Mouse (Mus musculus): Measurements from ENCODE around the gene Ostn. TPM values are rescaled to one million over a fixed set of nuclear protein-coding genes. Genes with fewer than 3 reads are reported as not detected.
"Not testable (repeated sequence)": the region's sequence is repeated elsewhere in the genome, so short reads cannot be mapped to it uniquely, and the experiment has no call there.

The Ostn gene
- not detected in 2 replicates for polyA plus RNA-seq (2016; fragmentation: Nextera tagmentation; extraction: Ambion mirVana)

GRCm38 (mm10) chr16:27307189-27307588 is at the start of gene Ostn:
Ostn (plus strand) TSS chr16:27307489.
- H3K4me3 ChIP-seq; DNase-seq (ENCODE audit: low spot score); H3K9me3 ChIP-seq; H3K4me1 ChIP-seq; H3K36me3 ChIP-seq (replicated peaks); H3K27ac ChIP-seq (replicated peaks); H3K27me3 ChIP-seq (replicated peaks; ENCODE audit: low read depth, poor library complexity, severe bottlenecking): not testable (repeated sequence)
- 69% methylated on average over 4 of the region's 4 CpGs for WGBS

GRCm38 (mm10) chr16:27268748-27269147 is 38.5 kb upstream of the Ostn start:
- Histone ChIP-seq H3K27ac (replicated peaks) (no peak overlapping the region), H3K36me3 (replicated peaks) (no peaks in the 10 kb centered on the region), H3K27me3 (replicated peaks; ENCODE audit: low read depth, poor library complexity, severe bottlenecking) (no peaks in the 10 kb centered on the region), H3K4me3 (no peak overlapping the region), H3K9me3 (no peaks in the 10 kb centered on the region), H3K4me1 (no peaks in the 10 kb centered on the region)
- 77% methylated on average over 4 of the region's 4 CpGs for WGBS
- no peak for DNase-seq (ENCODE audit: low spot score)

GRCm38 (mm10) chr16:27287410-27287809 is 19.9 kb upstream of the Ostn start:
- no peak for DNase-seq (ENCODE audit: low spot score)
- H3K4me1 ChIP-seq: no peaks in the 10 kb centered on the region
- H3K27ac ChIP-seq (replicated peaks): no peak overlapping the region
- 80% methylated on average over 3 of the region's 3 CpGs for WGBS
- H3K36me3 ChIP-seq (replicated peaks): no peaks in the 10 kb centered on the region
- H3K4me3 ChIP-seq: no peak overlapping the region
- H3K9me3 ChIP-seq: no peaks in the 10 kb centered on the region
- no peaks in the 10 kb centered on the region for H3K27me3 ChIP-seq (replicated peaks; ENCODE audit: low read depth, poor library complexity, severe bottlenecking)

- no peak overlapping the region for H3K27ac ChIP-seq (replicated peaks)
- H3K36me3 ChIP-seq (replicated peaks): no peaks in the 10 kb centered on the region
- no peaks in the 10 kb centered on the region for H3K4me1 ChIP-seq
- H3K27me3 ChIP-seq (replicated peaks; ENCODE audit: low read depth, poor library complexity, severe bottlenecking): no peaks in the 10 kb centered on the region
- DNase-seq (ENCODE audit: low spot score): no peak
- H3K9me3 ChIP-seq: no peaks in the 10 kb centered on the region
- H3K4me3 ChIP-seq: no peak overlapping the region
- WGBS: 89% methylated on average over 3 of the region's 3 CpGs
These were observed 10.8 kb upstream of the Ostn start for GRCm38 (mm10) chr16:27296508-27296907.

- Histone ChIP-seq H3K27me3 (replicated peaks; ENCODE audit: low read depth, poor library complexity, severe bottlenecking) (no peaks in the 10 kb centered on the region), H3K4me1 (no peaks in the 10 kb centered on the region), H3K9me3 (no peaks in the 10 kb centered on the region), H3K27ac (replicated peaks) (no peak overlapping the region), H3K36me3 (replicated peaks) (no peaks in the 10 kb centered on the region), H3K4me3 (no peak overlapping the region)
- no peak for DNase-seq (ENCODE audit: low spot score)
- WGBS: 87% methylated on average over 2 of the region's 2 CpGs
These were observed 10.4 kb upstream of the Ostn start for GRCm38 (mm10) chr16:27296929-27297328.

- DNase-seq (ENCODE audit: low spot score): no peak
- Histone ChIP-seq H3K27ac (replicated peaks) (no peak overlapping the region), H3K4me1 (no peaks in the 10 kb centered on the region), H3K9me3 (no peaks in the 10 kb centered on the region), H3K36me3 (replicated peaks) (no peaks in the 10 kb centered on the region), H3K27me3 (replicated peaks; ENCODE audit: low read depth, poor library complexity, severe bottlenecking) (no peaks in the 10 kb centered on the region), H3K4me3 (no peak overlapping the region)
- 88% methylated on average over 1 of the region's 1 CpGs for WGBS
These were observed 11.8 kb downstream of the Ostn start for GRCm38 (mm10) chr16:27319099-27319498.

- H3K9me3 ChIP-seq: no peaks in the 10 kb centered on the region
- no peaks in the 10 kb centered on the region for H3K4me1 ChIP-seq
- no peak for DNase-seq (ENCODE audit: low spot score)
- H3K27ac ChIP-seq (replicated peaks): no peak overlapping the region
- H3K36me3 ChIP-seq (replicated peaks): no peaks in the 10 kb centered on the region
- no peak overlapping the region for H3K4me3 ChIP-seq
- no peaks in the 10 kb centered on the region for H3K27me3 ChIP-seq (replicated peaks; ENCODE audit: low read depth, poor library complexity, severe bottlenecking)
These were observed 14.8 kb downstream of the Ostn start for GRCm38 (mm10) chr16:27322047-27322446.

GRCm38 (mm10) chr16:27326463-27326862 is 19.2 kb downstream of the Ostn start:
- no peaks in the 10 kb centered on the region for H3K27me3 ChIP-seq (replicated peaks; ENCODE audit: low read depth, poor library complexity, severe bottlenecking)
- H3K9me3 ChIP-seq: no peaks in the 10 kb centered on the region
- WGBS: 93% methylated on average over 2 of the region's 2 CpGs
- no peaks in the 10 kb centered on the region for H3K4me1 ChIP-seq
- H3K4me3 ChIP-seq: no peak overlapping the region
- H3K36me3 ChIP-seq (replicated peaks): no peaks in the 10 kb centered on the region
- no peak overlapping the region for H3K27ac ChIP-seq (replicated peaks)
- no peak for DNase-seq (ENCODE audit: low spot score)

- no peaks in the 10 kb centered on the region for H3K4me1 ChIP-seq
- H3K27ac ChIP-seq (replicated peaks): no peak overlapping the region
- 75% methylated on average over 3 of the region's 3 CpGs for WGBS
- H3K4me3 ChIP-seq: no peak overlapping the region
- H3K27me3 ChIP-seq (replicated peaks; ENCODE audit: low read depth, poor library complexity, severe bottlenecking): no peaks in the 10 kb centered on the region
- no peaks in the 10 kb centered on the region for H3K9me3 ChIP-seq
- no peaks in the 10 kb centered on the region for H3K36me3 ChIP-seq (replicated peaks)
- DNase-seq (ENCODE audit: low spot score): no peak
These were observed 40.2 kb downstream of the Ostn start for GRCm38 (mm10) chr16:27347521-27347920.

- WGBS: 78% methylated on average over 1 of the region's 1 CpGs
- no peak overlapping the region for H3K4me3 ChIP-seq
- no peaks in the 10 kb centered on the region for H3K36me3 ChIP-seq (replicated peaks)
These were observed 41.1 kb downstream of the Ostn start for GRCm38 (mm10) chr16:27348359-27348758.

GRCm38 (mm10) chr16:27349235-27349634 is 41.9 kb downstream of the Ostn start:
- Histone ChIP-seq H3K36me3 (replicated peaks) (no peaks in the 10 kb centered on the region), H3K4me1 (no peaks in the 10 kb centered on the region), H3K27ac (replicated peaks) (no peak overlapping the region), H3K27me3 (replicated peaks; ENCODE audit: low read depth, poor library complexity, severe bottlenecking) (no peaks in the 10 kb centered on the region), H3K4me3 (no peak overlapping the region), H3K9me3 (no peaks in the 10 kb centered on the region)
- 88% methylated on average over 2 of the region's 2 CpGs for WGBS
- no peak for DNase-seq (ENCODE audit: low spot score)

More at GRCm38 (mm10) chr16:27348359-27348758, 41.1 kb downstream of the Ostn start:
- no peak overlapping the region for H3K27ac ChIP-seq (replicated peaks)
- H3K27me3 ChIP-seq (replicated peaks; ENCODE audit: low read depth, poor library complexity, severe bottlenecking): no peaks in the 10 kb centered on the region
- no peaks in the 10 kb centered on the region for H3K9me3 ChIP-seq
- no peak for DNase-seq (ENCODE audit: low spot score)
- no peaks in the 10 kb centered on the region for H3K4me1 ChIP-seq

GRCm38 (mm10) chr16:27349878-27350532 is 42.7 kb downstream of the Ostn start:
- no peaks in the 10 kb centered on the region for H3K4me1 ChIP-seq
- no peaks in the 10 kb centered on the region for H3K9me3 ChIP-seq
- H3K27ac ChIP-seq (replicated peaks): no peak overlapping the region
- no peaks in the 10 kb centered on the region for H3K27me3 ChIP-seq (replicated peaks; ENCODE audit: low read depth, poor library complexity, severe bottlenecking)
- DNase-seq (ENCODE audit: low spot score): no peak
- no peaks in the 10 kb centered on the region for H3K36me3 ChIP-seq (replicated peaks)
- WGBS: 90% methylated on average over 7 of the region's 7 CpGs
- H3K4me3 ChIP-seq: no peak overlapping the region

- DNase-seq (ENCODE audit: low spot score): no peak
- Histone ChIP-seq H3K4me3 (no peak overlapping the region), H3K27ac (replicated peaks) (no peak overlapping the region), H3K36me3 (replicated peaks) (no peaks in the 10 kb centered on the region), H3K9me3 (no peaks in the 10 kb centered on the region), H3K4me1 (no peaks in the 10 kb centered on the region), H3K27me3 (replicated peaks; ENCODE audit: low read depth, poor library complexity, severe bottlenecking) (no peaks in the 10 kb centered on the region)
- WGBS: 86% methylated on average over 2 of the region's 2 CpGs
These were observed 47.2 kb downstream of the Ostn start for GRCm38 (mm10) chr16:27354464-27354863.

Measured in embryonic facial prominence, embryonic 10.5 days (tissue).